Mouse (Mus musculus): ENCODE measurements around the gene P4ha2.

- TF ChIP-seq GATA1 (IDR thresholded peaks at IDR 0.05; ENCODE audit: borderline replicate concordance, low read length) (no peak), FLI1 (IDR thresholded peaks at IDR 0.05; ENCODE audit: low read length) (no peak)
Measured at GRCm38 (mm10) chr11:54058056-54058617, 41.8 kb upstream of the P4ha2 start.

Measured in megakaryocyte, embryonic 14.5 days (primary cell).